Mouse (Mus musculus): ENCODE data around the gene Myl6.

- TF ChIP-seq CTCF (IDR thresholded peaks at IDR 0.05; ENCODE audit: extremely low read depth, insufficient read depth, insufficient read length, insufficient replicate concordance) (no peak), POLR2A (IDR thresholded peaks at IDR 0.05; ENCODE audit: low read depth, low read length) (no peak)
Measured at GRCm38 (mm10) chr10:128516029-128516428, 22.1 kb upstream of the Myl6 start.
